In genomic region chr3:148339258-148339657, GRCm38 (mm10) we compare ENCODE assay signal across 25 mouse cellular contexts.
A peak's percentile ranks its signal among the peaks of the same experiment; 100 is the strongest.
DNase-seq lines count a peak whose midpoint lies in the region; ATAC-seq and TF ChIP-seq lines count a peak whose summit lies in the region.
"Had no signal": no experiment of that assay in that cellular context is flagged by ENCODE, and none has a peak within 500 bp of the region (broad histone marks: within the 10 kb centered on the region; RNA-seq: fewer than 3 reads in every experiment).

No protein-coding gene starts in this region.

- no peaks in the 10 kb centered on the region for H3K9me3 ChIP-seq in limb, embryonic 14.5 days (ENCODE audit: control insufficient read depth, low read length)
- H3K9me3 ChIP-seq in limb, embryonic 10.5 days (replicated peaks) = no peaks in the 10 kb centered on the region
- H3K9me3 ChIP-seq in lung, embryonic 16.5 days (ENCODE audit: control insufficient read depth, low read length) = no peaks in the 10 kb centered on the region
- no peaks in the 10 kb centered on the region for H3K9me3 ChIP-seq in stomach, embryonic 15.5 days
- H3K9me3 ChIP-seq: embryonic facial prominence, embryonic 12.5 days; embryonic facial prominence, embryonic 15.5 days; hindbrain, embryonic 12.5 days; hindbrain, embryonic 15.5 days had no signal

- H3K27me3 ChIP-seq in limb, embryonic 14.5 days (ENCODE audit: control insufficient read depth, insufficient read depth, low read length) = no peaks in the 10 kb centered on the region
- H3K27me3 ChIP-seq in limb, embryonic 10.5 days (ENCODE audit: low read depth, poor library complexity, severe bottlenecking) = no peaks in the 10 kb centered on the region
- H3K27me3 ChIP-seq in lung, embryonic 16.5 days (ENCODE audit: control insufficient read depth, insufficient read depth, low read depth, low read length) = no peaks in the 10 kb centered on the region
- no peaks in the 10 kb centered on the region for H3K27me3 ChIP-seq in stomach, embryonic 15.5 days (replicated peaks)
- H3K27me3 ChIP-seq: CH12.LX; embryonic facial prominence, embryonic 12.5 days; embryonic facial prominence, embryonic 15.5 days; hindbrain, embryonic 12.5 days; hindbrain, embryonic 15.5 days; Patski had no signal

- H3K27ac ChIP-seq in limb, embryonic 14.5 days (replicated peaks; ENCODE audit: low read depth, low read length) = no peak overlapping the region
- H3K27ac ChIP-seq in limb, embryonic 10.5 days = no peak overlapping the region
- no peak overlapping the region for H3K27ac ChIP-seq in lung, embryonic 16.5 days (ENCODE audit: low read length)
- no peak overlapping the region for H3K27ac ChIP-seq in stomach, embryonic 15.5 days
- H3K27ac ChIP-seq: embryonic facial prominence, embryonic 12.5 days; embryonic facial prominence, embryonic 15.5 days; gastrocnemius, adult 2 months; hindbrain, embryonic 12.5 days; hindbrain, embryonic 15.5 days had no signal

- H3K4me1 ChIP-seq in limb, embryonic 14.5 days (ENCODE audit: control insufficient read depth, insufficient read depth, low read length) = peaks cover 24% of the 10 kb centered on the region
- H3K4me1 ChIP-seq in limb, embryonic 10.5 days = peaks cover 42% of the 10 kb centered on the region
- peaks cover 21% of the 10 kb centered on the region for H3K4me1 ChIP-seq in lung, embryonic 16.5 days (replicated peaks; ENCODE audit: control insufficient read depth, insufficient read depth, low read length)
- peaks cover 9% of the 10 kb centered on the region for H3K4me1 ChIP-seq in stomach, embryonic 15.5 days

- TF ChIP-seq POLR2A in limb, embryonic 14.5 days (IDR thresholded peaks at IDR 0.05; ENCODE audit: borderline replicate concordance, extremely low read depth, insufficient read depth, insufficient read length) = no peak

- H3K4me2 ChIP-seq in limb, embryonic 14.5 days (replicated peaks; ENCODE audit: low read depth, low read length, severe bottlenecking) = no peak overlapping the region
- H3K4me2 ChIP-seq in lung, embryonic 16.5 days (ENCODE audit: low read depth, low read length) = no peak overlapping the region
- H3K4me2 ChIP-seq in stomach, embryonic 15.5 days = no peak overlapping the region
- H3K4me2 ChIP-seq: embryonic facial prominence, embryonic 12.5 days; embryonic facial prominence, embryonic 15.5 days; heart, embryonic 11.5 days; hindbrain, embryonic 12.5 days; hindbrain, embryonic 15.5 days had no signal

- H3K36me3 ChIP-seq in limb, embryonic 14.5 days (ENCODE audit: control insufficient read depth, insufficient read depth, low read length) = no peaks in the 10 kb centered on the region
- H3K36me3 ChIP-seq in limb, embryonic 10.5 days = no peaks in the 10 kb centered on the region
- no peaks in the 10 kb centered on the region for H3K36me3 ChIP-seq in lung, embryonic 16.5 days (ENCODE audit: control insufficient read depth, insufficient read depth, low read length)
- no peaks in the 10 kb centered on the region for H3K36me3 ChIP-seq in stomach, embryonic 15.5 days
- H3K36me3 ChIP-seq: embryonic facial prominence, embryonic 12.5 days; embryonic facial prominence, embryonic 15.5 days; G1E; hindbrain, embryonic 12.5 days; hindbrain, embryonic 15.5 days had no signal

- H3K4me3 ChIP-seq in limb, embryonic 14.5 days (replicated peaks; ENCODE audit: low read length) = no peak overlapping the region
- no peak overlapping the region for H3K4me3 ChIP-seq in limb, embryonic 10.5 days
- no peak overlapping the region for H3K4me3 ChIP-seq in lung, embryonic 16.5 days (ENCODE audit: low read length)
- no peak overlapping the region for H3K4me3 ChIP-seq in stomach, embryonic 15.5 days (replicated peaks)
- H3K4me3 ChIP-seq: embryonic facial prominence, embryonic 12.5 days; embryonic facial prominence, embryonic 15.5 days; gastrocnemius, adult 2 months; hindbrain, embryonic 12.5 days; hindbrain, embryonic 15.5 days had no signal

- intact Hi-C loops in left cerebral cortex, postnatal 10 days (cut with DNase I) = no loop called here

- ATAC-seq in limb, embryonic 14.5 days (ENCODE audit: low FRiP score, low read depth) = no peak
- ATAC-seq in lung, embryonic 16.5 days (ENCODE audit: low read depth) = peak; percentile 62
- ATAC-seq in stomach, embryonic 15.5 days (ENCODE audit: insufficient read depth, low FRiP score, low read depth) = 0 out of 2 replicates have a peak, but pooled peaks have one; percentile 19
- ATAC-seq: forebrain, embryonic 14.5 days; forebrain, postnatal 0 days; Patski had no signal

- DNase-seq in limb, embryonic 14.5 days (ENCODE audit: low spot score) = peak; percentile 31
- DNase-seq in limb, embryonic 10.5 days (ENCODE audit: low spot score) = no peak
- DNase-seq in lung, postnatal 14 days = no peak
- DNase-seq in left cerebral cortex, postnatal 10 days (ENCODE audit: extremely low spot score in 1 of 2, low spot score in 2 of 2) = no peak
- DNase-seq: adrenal gland, postnatal 10 days; adrenal gland, postnatal 36 days; B cell, adult 2 months; cerebellum, adult 2 months; cerebellum, adult 9-11 months; cerebellum, postnatal 25 days; forebrain, postnatal 0 days; gastrocnemius, adult 2 months; gastrocnemius, postnatal 14 days; heart, adult 11 months had no signal

- H3K9ac ChIP-seq in limb, embryonic 14.5 days (ENCODE audit: low read depth, low read length, severe bottlenecking) = no peak overlapping the region
- no peak overlapping the region for H3K9ac ChIP-seq in lung, embryonic 16.5 days (ENCODE audit: low read length)
- no peak overlapping the region for H3K9ac ChIP-seq in stomach, embryonic 15.5 days
- H3K9ac ChIP-seq: embryonic facial prominence, embryonic 12.5 days; embryonic facial prominence, embryonic 15.5 days; forebrain, postnatal 0 days; hindbrain, embryonic 12.5 days; hindbrain, embryonic 15.5 days had no signal

- 61% methylated on average over 2 of the region's 2 CpGs for WGBS in limb, embryonic 14.5 days
- 84% methylated on average over 2 of the region's 2 CpGs for WGBS in limb, embryonic 10.5 days
- WGBS in lung, embryonic 16.5 days = 50% methylated on average over 2 of the region's 2 CpGs
- 45% methylated on average over 2 of the region's 2 CpGs for WGBS in stomach, embryonic 15.5 days
